Mouse (Mus musculus): ENCODE measurements around the gene Ttyh3.

The Ttyh3 gene

DNA sequence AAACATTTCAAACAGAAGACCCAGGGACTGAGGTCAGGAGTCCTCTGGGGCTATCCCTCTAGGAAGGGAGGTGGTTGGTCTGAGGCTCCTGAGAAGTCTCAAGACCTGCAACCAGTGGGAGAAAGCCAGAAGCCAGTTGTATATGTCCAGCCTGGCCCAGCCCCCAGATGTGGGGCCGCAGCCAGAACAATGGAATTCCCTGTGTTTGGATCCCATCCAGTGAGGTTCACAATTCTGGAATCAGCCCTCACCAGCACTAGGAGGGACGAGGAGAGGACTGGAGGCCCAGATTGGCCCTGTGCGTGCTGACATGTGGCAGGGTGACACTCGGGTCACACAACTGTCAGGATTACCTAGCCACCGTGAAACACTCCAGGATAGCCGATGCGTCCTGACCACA, 3.8 kb upstream of the Ttyh3 start:
- no peak for DNase-seq (ENCODE audit: extremely low read depth, low read depth, low spot score)

- no peak for DNase-seq (ENCODE audit: extremely low read depth, low read depth, low spot score)
Measured at GRCm38 (mm10) chr5:140651231-140651630, 2.4 kb upstream of the Ttyh3 start.

DNA sequence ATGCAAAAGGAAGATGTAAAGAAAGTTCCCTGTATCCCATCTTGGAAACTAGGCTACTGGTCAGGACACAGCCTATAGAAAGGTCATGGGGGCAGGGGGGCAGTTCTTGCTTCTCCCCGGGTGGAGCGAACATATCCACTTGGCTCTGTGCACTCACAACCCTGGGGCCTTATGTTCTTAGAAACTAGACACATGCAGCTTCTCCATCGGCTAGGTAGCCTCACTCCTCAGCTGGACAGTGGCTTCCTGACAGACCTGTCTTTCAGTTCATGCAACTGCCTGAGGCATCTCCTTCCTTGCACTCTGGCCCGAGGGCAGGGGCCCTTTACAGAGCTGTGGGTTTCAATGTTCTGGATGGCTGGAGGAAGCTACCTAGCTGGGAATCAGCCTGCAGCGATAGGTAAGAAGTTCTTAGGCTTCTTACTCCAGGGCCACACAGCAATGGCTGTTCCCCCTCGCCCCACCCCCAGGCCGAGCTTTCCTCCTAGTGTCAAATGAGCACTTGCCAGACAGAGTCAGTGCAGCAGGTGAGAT, 1.1 kb upstream of the Ttyh3 start:
- DNase-seq (ENCODE audit: extremely low read depth, low read depth, low spot score) = no peak

- DNase-seq (ENCODE audit: extremely low read depth, low read depth, low spot score) = no peak
Measured at GRCm38 (mm10) chr5:140649101-140649667, 353 bp upstream of the Ttyh3 start.

- no peak for DNase-seq (ENCODE audit: extremely low read depth, low read depth, low spot score)
Measured at GRCm38 (mm10) chr5:140647821-140648518, 861 bp downstream of the Ttyh3 start.

DNA sequence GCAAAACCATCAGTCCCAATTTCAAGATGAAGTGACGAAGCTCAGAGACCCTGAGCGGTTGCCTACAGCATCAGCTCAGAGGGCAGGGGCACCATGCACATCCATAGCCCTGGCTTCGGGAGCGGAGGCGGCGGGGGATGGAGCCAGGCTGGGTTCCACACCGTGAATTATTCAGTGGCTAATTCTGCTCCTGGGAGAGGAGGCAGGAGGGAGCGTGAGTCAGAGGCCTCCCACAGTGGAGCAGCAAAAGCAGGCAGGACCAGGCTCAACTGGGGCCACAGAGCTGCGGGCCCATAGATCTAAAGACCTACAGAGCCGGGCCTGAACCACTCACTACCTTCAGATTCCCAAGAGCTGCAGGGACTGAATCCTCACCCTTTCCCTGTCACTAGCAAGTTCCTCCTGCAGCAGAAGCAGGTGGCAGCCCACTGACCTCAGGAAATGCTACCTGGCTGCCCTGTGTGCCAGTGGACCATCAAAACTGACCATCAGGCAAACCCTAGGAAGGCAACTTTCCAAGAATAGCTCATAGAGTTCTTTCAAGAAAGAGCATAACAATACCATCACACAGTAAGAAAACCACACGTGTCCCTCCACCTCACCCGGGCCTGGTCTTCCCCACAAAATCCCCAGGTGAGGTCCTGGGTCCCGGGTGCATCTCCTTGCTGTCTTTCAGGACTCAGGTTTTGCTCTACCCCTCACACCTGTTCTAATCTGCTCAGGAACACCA, 1.6 kb downstream of the Ttyh3 start:
- no peak for DNase-seq (ENCODE audit: extremely low read depth, low read depth, low spot score)

DNA sequence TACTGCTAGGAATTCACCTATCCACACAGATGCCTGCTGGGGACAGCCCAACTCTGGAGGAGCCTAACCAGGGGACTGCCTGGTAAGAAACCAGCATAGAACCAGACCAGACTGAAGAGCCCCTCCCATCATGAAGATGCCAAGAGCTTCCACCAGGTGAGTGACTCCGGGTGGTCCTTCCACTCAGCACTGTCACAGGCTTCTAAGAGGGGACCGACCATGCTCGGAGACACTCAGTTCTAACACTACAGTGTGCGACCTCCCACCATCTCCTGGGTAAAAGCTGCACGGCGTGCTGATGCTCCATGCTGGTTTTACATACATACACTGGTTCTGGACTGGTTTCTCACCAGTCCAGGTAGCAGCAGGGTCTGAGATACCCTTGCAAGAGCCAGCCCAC, 2.7 kb downstream of the Ttyh3 start:
- no peak for DNase-seq (ENCODE audit: extremely low read depth, low read depth, low spot score)

GRCm38 (mm10) chr5:140645454-140645853, 3.4 kb downstream of the Ttyh3 start:
- no peak for DNase-seq (ENCODE audit: extremely low read depth, low read depth, low spot score)

DNA sequence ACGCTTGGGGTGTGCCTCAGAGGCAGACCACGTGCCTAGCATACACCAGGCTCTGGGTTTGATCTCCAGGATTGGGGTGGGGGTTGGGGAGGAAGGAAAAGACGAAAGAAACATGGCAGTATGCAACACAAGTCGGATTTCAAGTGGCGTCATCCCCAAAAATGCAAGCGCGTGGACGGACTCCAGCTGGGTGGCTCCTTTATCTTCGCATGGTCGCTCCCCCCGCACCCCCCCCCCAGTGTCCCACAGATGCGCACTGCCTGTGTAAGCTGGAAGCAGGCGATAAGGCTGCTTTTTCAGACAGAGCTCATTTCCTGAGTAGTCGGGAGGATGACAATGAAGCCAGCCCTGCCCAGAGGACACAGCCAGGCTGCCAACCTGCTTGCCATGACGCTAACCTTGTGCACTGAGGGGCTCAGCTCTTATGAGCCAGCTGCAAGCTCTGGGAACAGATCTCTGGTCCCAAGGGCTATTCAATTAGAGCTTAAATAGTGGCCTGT, 4.1 kb downstream of the Ttyh3 start:
- no peak for DNase-seq (ENCODE audit: extremely low read depth, low read depth, low spot score)

DNA sequence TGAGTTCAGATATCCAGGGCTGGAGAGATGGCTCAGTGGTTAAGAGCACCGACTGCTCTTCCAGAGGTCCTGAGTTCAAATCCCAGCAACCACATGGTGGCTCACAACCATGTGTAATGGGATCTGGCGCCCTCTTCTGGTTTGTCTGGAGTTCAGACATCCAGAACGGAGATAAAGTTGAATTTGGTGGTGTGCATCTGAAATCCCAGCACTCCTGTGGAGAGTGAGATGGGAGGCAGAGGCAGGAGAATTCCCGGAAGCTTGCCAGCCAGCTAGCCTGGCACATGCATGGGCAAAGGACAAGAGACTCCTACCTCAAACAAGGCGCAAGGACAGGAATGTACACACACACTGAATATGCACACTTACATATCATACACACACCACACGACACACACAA, 4.6 kb downstream of the Ttyh3 start:
- no peak for DNase-seq (ENCODE audit: extremely low read depth, low read depth, low spot score)

GRCm38 (mm10) chr5:140642076-140642475, 6.8 kb downstream of the Ttyh3 start:
- no peak for DNase-seq (ENCODE audit: extremely low read depth, low read depth, low spot score)

- DNase-seq (ENCODE audit: extremely low read depth, low read depth, low spot score) = no peak
Measured at GRCm38 (mm10) chr5:140641254-140641928, 7.4 kb downstream of the Ttyh3 start.

DNA sequence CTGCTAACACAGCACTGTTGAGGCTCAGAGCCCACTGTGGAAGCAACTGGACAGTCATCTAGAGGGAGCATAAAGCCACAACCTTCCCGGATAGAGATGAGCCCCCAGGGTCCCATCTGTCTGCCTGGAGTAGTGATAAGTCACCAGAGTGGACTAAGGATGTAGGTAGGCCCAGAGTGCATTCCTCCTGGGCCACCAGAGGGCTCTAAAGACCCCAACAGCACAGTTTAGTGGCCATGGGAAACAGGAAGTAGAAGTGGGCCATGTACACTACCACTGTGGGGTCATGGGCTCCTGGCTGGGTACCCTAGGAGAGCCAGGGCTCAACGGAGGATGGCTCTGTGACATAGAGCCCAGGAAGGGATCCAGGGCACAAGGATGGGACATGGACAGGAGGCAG, 8.0 kb downstream of the Ttyh3 start:
- no peak for DNase-seq (ENCODE audit: extremely low read depth, low read depth, low spot score)

- DNase-seq (ENCODE audit: extremely low read depth, low read depth, low spot score) = no peak
Measured at GRCm38 (mm10) chr5:140639871-140640270, 9.0 kb downstream of the Ttyh3 start.

GRCm38 (mm10) chr5:140639312-140639711, 9.5 kb downstream of the Ttyh3 start:
- DNase-seq (ENCODE audit: extremely low read depth, low read depth, low spot score) = no peak

GRCm38 (mm10) chr5:140638484-140638883, 10.3 kb downstream of the Ttyh3 start:
- DNase-seq (ENCODE audit: extremely low read depth, low read depth, low spot score) = no peak

DNA sequence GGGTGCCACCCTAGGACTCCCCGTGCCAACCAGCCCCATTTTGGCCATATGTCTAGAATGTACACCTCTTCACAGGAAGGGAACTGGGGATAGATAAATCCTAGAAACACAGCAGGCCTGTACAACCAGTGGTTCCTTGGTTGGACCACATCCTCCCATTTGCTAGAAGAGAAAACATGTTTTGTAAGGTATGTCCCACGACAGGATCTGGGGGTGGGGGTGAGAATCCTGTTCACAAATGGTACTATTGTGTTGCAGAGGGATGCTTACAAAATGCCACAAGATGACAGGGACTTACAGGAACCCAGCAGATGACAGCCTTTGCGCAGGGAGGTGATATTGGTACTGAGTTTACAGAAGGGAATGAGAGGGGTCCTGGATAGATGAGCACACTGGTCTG, 10.8 kb downstream of the Ttyh3 start:
- DNase-seq (ENCODE audit: extremely low read depth, low read depth, low spot score) = no peak

DNA sequence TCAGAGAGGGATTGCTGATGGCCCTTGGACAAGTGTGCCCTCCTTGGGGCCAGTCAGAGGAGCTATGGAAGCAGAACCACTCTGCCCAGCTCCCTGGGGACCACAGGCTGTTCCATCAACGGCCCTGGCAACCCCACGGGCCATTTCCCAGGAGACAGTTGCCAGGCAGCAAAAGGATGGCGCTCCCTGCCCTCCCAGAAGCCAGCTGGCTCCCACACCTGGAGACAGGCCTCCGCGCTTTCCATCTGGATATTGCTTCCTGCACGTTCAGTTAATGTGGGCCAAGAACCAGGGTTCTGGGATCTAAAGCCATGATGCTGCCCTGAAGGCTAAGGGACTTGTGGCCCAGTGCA, 11.8 kb downstream of the Ttyh3 start:
- no peak for DNase-seq (ENCODE audit: extremely low read depth, low read depth, low spot score)

- no peak for DNase-seq (ENCODE audit: extremely low read depth, low read depth, low spot score)
Measured at GRCm38 (mm10) chr5:140636316-140637057, 12.3 kb downstream of the Ttyh3 start.

GRCm38 (mm10) chr5:140634798-140635722, 13.8 kb downstream of the Ttyh3 start:
- DNase-seq (ENCODE audit: extremely low read depth, low read depth, low spot score) = no peak

Data from fat pad, adult 2 months (tissue).